Mouse (Mus musculus): ENCODE results near the gene Irgc1. TPM values are rescaled to one million over a fixed set of nuclear protein-coding genes. Genes with fewer than 3 reads are reported as not detected.

Irgc1 gene
- 0.62 TPM for polyA plus RNA-seq (2015; fragmentation: Illumina TruSeq; extraction: RNeasy Lipid Tissue Mini Kit (QIAGEN cat#74804); ENCODE audit: insufficient read depth, low replicate concordance)

DNA sequence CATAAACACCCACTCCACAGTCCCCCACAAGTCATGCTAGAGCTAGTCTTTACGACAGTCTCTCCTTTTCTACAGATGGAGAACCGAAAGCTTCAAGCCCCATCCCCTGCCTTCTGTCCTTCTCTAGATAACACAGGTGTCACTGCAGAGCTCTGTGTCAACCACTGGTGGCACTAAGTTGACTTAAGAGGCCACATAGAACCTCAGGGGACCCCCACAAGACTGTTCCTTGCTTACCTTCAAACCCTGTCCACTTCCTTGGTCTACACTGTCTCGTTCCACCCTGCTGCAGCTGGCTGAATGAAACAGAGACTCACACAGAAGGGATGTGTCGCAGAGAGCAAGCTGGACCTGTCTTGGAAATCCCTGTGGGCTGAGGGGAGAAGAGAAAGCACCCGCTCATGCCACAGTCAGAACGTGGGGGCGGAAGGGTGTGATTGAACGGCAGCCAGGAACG is at the start of gene Irgc1:
TSS of gene Irgc1 (minus strand) at position 443 of the 457 bp plus-strand sequence.

DNA sequence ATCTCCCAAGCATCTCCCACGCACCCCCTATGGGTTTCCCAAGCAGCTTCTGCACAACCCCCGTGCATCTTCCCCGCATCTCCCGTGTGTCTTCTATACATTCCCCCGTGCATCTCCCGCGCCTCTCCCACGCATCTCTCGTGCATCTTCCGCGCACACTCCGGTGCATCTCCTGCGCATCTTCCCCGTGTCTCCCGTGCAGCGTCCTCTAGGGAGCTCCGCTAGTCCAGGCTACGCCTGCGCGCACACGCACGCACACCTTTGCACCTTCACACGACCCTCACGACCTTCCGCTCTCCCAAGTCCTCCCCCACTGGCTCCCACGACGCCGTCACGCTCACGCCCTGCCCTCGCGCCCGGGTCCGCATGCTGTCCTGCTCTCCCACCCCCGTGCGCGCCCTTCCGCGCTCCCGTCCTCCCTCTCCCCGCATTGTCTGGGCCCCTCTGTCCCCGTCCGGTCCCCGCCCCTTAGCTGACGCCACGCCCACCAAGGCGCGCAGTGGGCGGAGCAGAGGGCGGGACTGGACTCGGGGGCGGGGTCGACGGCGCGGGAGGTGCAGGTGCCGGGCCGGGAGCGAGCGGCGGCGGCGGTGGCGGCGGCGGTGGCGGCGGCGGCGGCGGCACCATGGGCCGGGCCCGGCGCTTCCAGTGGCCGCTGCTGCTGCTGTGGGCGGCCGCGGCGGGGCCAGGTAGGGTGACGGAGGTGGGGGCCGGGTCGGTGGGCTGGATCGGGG is 29.5 kb upstream of the Irgc1 start, which contains the start of gene Cadm4:
TSS of gene Cadm4 (plus strand) at position 550 of the 734 bp plus-strand sequence.

DNA sequence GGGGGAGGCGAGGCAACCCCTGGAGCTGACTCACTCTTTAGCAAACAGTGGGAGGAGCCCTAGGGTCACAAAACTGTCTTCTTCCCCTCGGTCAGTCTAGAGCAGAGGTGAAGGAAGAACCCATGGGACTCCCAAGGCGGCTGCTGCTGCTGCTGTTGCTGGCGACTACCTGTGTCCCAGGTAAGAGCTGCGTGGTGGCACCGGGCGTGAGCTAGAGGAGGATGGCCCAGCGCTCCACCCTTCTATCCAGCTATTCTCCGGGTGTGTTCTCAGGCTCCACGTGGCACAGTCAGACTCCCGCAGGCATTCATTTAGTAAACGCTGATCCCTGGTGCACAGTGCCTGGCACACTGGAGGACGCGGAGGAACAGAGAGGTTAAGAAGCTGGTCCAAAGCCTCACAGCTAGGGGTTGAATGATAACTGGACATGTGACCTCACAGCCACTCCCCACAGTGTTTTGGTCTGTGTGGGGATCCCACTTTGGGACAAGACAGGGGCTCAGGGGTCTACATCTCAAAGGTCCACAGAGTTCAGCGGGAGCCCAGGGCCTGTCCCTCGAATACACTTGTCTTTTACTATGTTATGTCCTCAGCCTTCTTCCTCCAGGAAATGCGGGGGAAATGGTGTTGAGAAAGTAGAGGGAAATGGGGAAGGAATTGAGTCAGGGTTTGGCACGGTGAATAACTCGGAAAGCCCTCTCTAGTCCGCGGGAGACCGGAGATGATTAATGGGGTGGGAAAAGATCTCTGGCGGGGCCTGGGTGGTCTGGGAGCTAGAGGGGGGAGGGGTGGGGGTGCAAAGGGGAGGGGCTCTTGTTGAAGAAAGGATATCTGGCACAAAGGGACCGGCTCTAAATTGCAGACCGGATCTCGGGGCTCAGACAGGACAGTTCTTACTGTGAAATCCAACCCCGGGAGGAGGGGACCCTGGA is 10.6 kb upstream of the Irgc1 start, which contains the start of gene Plaur:
TSS of gene Plaur (plus strand) at position 97 of the 932 bp plus-strand sequence.

DNA sequence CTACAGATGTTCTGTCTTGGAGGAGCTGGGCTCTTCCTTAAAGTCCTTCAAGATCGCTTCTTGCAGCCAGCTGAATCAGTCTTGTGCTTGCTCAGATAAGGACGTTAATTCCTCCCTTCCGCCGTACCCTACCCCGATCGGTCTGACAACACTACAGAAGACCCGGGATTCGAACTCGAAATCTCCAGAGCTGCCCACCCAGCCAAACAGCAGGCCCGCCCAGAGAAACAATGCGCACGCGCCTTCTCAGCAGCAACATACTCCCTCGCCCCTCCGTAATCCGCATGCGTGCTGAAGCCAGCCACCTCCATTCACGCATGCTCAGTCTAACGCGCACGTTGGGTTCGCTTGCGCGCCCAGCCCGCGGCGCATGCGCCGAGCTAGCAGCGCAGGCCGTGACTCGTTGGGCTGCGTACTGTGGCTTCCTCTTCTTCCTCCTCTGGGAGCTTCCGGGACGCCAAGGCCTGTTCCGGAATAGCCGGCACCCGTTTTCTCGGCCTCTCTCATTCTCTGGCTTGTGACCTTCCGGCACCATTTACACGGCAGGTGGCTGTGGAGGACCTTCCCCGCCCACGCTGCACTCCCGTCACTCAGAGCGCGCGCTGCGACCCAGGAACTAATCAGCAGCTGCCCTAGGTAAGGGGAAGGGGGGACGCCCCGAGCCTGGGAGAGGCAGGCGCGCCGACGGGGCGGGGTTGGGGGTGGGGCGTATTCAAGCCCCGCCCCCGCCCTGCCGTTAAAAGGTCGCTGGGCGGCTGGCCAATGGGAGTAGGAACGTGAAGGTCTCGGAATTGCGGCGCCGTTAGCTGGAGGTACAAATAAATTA is 52.6 kb downstream of the Irgc1 start, which contains the start of gene Smg9:
TSS of gene Smg9 (plus strand) at position 364 of the 826 bp plus-strand sequence.

Other genes with a start within 250 kb of the Irgc1 start
- gene Zfp111, start 240.9 kb downstream of the Irgc1 start, polyA plus RNA-seq (2015; fragmentation: Illumina TruSeq; extraction: RNeasy Lipid Tissue Mini Kit (QIAGEN cat#74804); ENCODE audit: insufficient read depth, low replicate concordance), result 4.2 TPM
- gene Zfp109, start 214.7 kb downstream of the Irgc1 start, polyA plus RNA-seq (2015; fragmentation: Illumina TruSeq; extraction: RNeasy Lipid Tissue Mini Kit (QIAGEN cat#74804); ENCODE audit: insufficient read depth, low replicate concordance), result 3.5 TPM
- gene Zfp108, start 197.5 kb downstream of the Irgc1 start, polyA plus RNA-seq (2015; fragmentation: Illumina TruSeq; extraction: RNeasy Lipid Tissue Mini Kit (QIAGEN cat#74804); ENCODE audit: insufficient read depth, low replicate concordance), result 0.94 TPM
- 1.8 TPM for gene Zfp93, start 181.9 kb downstream of the Irgc1 start, polyA plus RNA-seq (2015; fragmentation: Illumina TruSeq; extraction: RNeasy Lipid Tissue Mini Kit (QIAGEN cat#74804); ENCODE audit: insufficient read depth, low replicate concordance)
- 13.9 TPM for gene Zfp61, start 151.1 kb downstream of the Irgc1 start, polyA plus RNA-seq (2015; fragmentation: Illumina TruSeq; extraction: RNeasy Lipid Tissue Mini Kit (QIAGEN cat#74804); ENCODE audit: insufficient read depth, low replicate concordance)
- 9.0 TPM for gene Zfp94, start 135.6 kb downstream of the Irgc1 start, polyA plus RNA-seq (2015; fragmentation: Illumina TruSeq; extraction: RNeasy Lipid Tissue Mini Kit (QIAGEN cat#74804); ENCODE audit: insufficient read depth, low replicate concordance)
- not detected for gene Tescl, start 118.4 kb downstream of the Irgc1 start, polyA plus RNA-seq (2015; fragmentation: Illumina TruSeq; extraction: RNeasy Lipid Tissue Mini Kit (QIAGEN cat#74804); ENCODE audit: insufficient read depth, low replicate concordance)
- gene Lypd5, start 103.1 kb downstream of the Irgc1 start, polyA plus RNA-seq (2015; fragmentation: Illumina TruSeq; extraction: RNeasy Lipid Tissue Mini Kit (QIAGEN cat#74804); ENCODE audit: insufficient read depth, low replicate concordance), result not detected
- gene Kcnn4, start 82.0 kb downstream of the Irgc1 start, polyA plus RNA-seq (2015; fragmentation: Illumina TruSeq; extraction: RNeasy Lipid Tissue Mini Kit (QIAGEN cat#74804); ENCODE audit: insufficient read depth, low replicate concordance), result 13.3 TPM
- 16.9 TPM for gene Smg9, start 52.7 kb downstream of the Irgc1 start, polyA plus RNA-seq (2015; fragmentation: Illumina TruSeq; extraction: RNeasy Lipid Tissue Mini Kit (QIAGEN cat#74804); ENCODE audit: insufficient read depth, low replicate concordance)
- 27.2 TPM for gene Plaur, start 10.2 kb upstream of the Irgc1 start, polyA plus RNA-seq (2015; fragmentation: Illumina TruSeq; extraction: RNeasy Lipid Tissue Mini Kit (QIAGEN cat#74804); ENCODE audit: insufficient read depth, low replicate concordance)
- gene Cadm4, start 29.7 kb upstream of the Irgc1 start, polyA plus RNA-seq (2015; fragmentation: Illumina TruSeq; extraction: RNeasy Lipid Tissue Mini Kit (QIAGEN cat#74804); ENCODE audit: insufficient read depth, low replicate concordance), result 5.0 TPM
- gene Zfp428, start 54.7 kb upstream of the Irgc1 start, polyA plus RNA-seq (2015; fragmentation: Illumina TruSeq; extraction: RNeasy Lipid Tissue Mini Kit (QIAGEN cat#74804); ENCODE audit: insufficient read depth, low replicate concordance), result 0.29 TPM
- not detected for gene AC161166.1, start 60.2 kb upstream of the Irgc1 start, polyA plus RNA-seq (2015; fragmentation: Illumina TruSeq; extraction: RNeasy Lipid Tissue Mini Kit (QIAGEN cat#74804); ENCODE audit: insufficient read depth, low replicate concordance)
- gene Irgq, start 78.4 kb upstream of the Irgc1 start, polyA plus RNA-seq (2015; fragmentation: Illumina TruSeq; extraction: RNeasy Lipid Tissue Mini Kit (QIAGEN cat#74804); ENCODE audit: insufficient read depth, low replicate concordance), result 11.9 TPM
- not detected for gene Pinlyp, start 93.8 kb upstream of the Irgc1 start, polyA plus RNA-seq (2015; fragmentation: Illumina TruSeq; extraction: RNeasy Lipid Tissue Mini Kit (QIAGEN cat#74804); ENCODE audit: insufficient read depth, low replicate concordance)
- gene Xrcc1, start 94.0 kb upstream of the Irgc1 start, polyA plus RNA-seq (2015; fragmentation: Illumina TruSeq; extraction: RNeasy Lipid Tissue Mini Kit (QIAGEN cat#74804); ENCODE audit: insufficient read depth, low replicate concordance), result 31.9 TPM
- 8.1 TPM for gene Ethe1, start 135.2 kb upstream of the Irgc1 start, polyA plus RNA-seq (2015; fragmentation: Illumina TruSeq; extraction: RNeasy Lipid Tissue Mini Kit (QIAGEN cat#74804); ENCODE audit: insufficient read depth, low replicate concordance)
- gene Zfp575, start 135.3 kb upstream of the Irgc1 start, polyA plus RNA-seq (2015; fragmentation: Illumina TruSeq; extraction: RNeasy Lipid Tissue Mini Kit (QIAGEN cat#74804); ENCODE audit: insufficient read depth, low replicate concordance), result not detected
- gene Phldb3, start 158.5 kb upstream of the Irgc1 start, polyA plus RNA-seq (2015; fragmentation: Illumina TruSeq; extraction: RNeasy Lipid Tissue Mini Kit (QIAGEN cat#74804); ENCODE audit: insufficient read depth, low replicate concordance), result 1.6 TPM
- not detected for gene Lypd3, start 184.3 kb upstream of the Irgc1 start, polyA plus RNA-seq (2015; fragmentation: Illumina TruSeq; extraction: RNeasy Lipid Tissue Mini Kit (QIAGEN cat#74804); ENCODE audit: insufficient read depth, low replicate concordance)
- gene Tex101, start 224.4 kb upstream of the Irgc1 start, polyA plus RNA-seq (2015; fragmentation: Illumina TruSeq; extraction: RNeasy Lipid Tissue Mini Kit (QIAGEN cat#74804); ENCODE audit: insufficient read depth, low replicate concordance), result not detected

Data from spleen, adult 10 weeks (tissue).